Mouse (Mus musculus): ENCODE results near the gene Tbc1d23.
"Not testable (repeated sequence)": the region's sequence is repeated elsewhere in the genome, so short reads cannot be mapped to it uniquely, and the experiment has no call there.

Gene Tbc1d23

GRCm38 (mm10) chr16:57220361-57220760, 10.9 kb downstream of the Tbc1d23 start:
- in situ Hi-C loops (cut with MseI, MboI) = no loop called here

- in situ Hi-C loops (cut with MseI, MboI) = no loop called here
These were observed 15.3 kb downstream of the Tbc1d23 start for GRCm38 (mm10) chr16:57215957-57216356.

- in situ Hi-C loops (cut with MseI, MboI) = no loop called here
These were observed 20.3 kb downstream of the Tbc1d23 start for GRCm38 (mm10) chr16:57211037-57211436.

- in situ Hi-C loops (cut with MseI, MboI) = no loop called here
These were observed 23.0 kb downstream of the Tbc1d23 start for GRCm38 (mm10) chr16:57208342-57208741.

GRCm38 (mm10) chr16:57197281-57197680, 34.0 kb downstream of the Tbc1d23 start:
- in situ Hi-C loops (cut with MseI, MboI) = no loop called here

DNA sequence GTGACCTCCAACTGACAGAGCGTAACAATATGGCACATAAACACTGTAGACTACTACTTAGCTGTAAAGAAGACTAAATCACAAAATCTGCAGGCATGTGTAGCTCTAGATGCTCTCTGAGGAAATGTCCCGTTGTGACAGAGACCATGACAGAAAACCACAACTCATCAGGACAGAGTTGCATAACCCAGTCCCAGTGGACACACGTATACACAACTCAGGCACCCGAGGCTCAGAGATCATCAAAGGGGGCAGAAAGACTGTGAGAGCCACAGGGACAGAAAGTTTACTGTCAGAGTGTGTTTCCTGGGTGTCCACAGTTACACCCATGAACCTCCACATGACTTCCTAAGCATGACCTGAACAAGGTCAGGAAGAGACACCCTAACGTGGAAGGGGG, 34.7 kb downstream of the Tbc1d23 start:
- in situ Hi-C loops (cut with MseI, MboI) = no loop called here

DNA sequence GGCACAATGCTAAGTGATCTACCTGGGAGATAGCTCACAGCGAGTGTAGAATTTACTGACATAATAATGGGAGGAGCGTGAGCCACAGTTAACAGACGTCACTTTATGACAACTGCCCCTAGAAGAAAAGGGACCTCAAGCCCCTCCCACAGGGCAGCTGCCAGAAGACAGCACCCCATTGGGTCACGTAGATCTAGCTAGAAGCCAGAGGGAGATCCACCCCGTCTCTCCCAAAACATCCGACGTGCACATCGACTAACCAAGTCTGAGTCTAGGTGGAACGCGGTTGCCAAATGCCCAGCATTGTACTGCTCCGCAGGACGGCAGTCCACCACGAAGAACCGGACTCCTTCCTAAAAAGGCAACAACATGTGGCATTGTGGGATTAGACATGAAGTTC, 40.1 kb downstream of the Tbc1d23 start:
- in situ Hi-C loops (cut with MseI, MboI) = no loop called here

GRCm38 (mm10) chr16:57190390-57190789, 40.9 kb downstream of the Tbc1d23 start:
- in situ Hi-C loops (cut with MseI, MboI) = no loop called here

DNA sequence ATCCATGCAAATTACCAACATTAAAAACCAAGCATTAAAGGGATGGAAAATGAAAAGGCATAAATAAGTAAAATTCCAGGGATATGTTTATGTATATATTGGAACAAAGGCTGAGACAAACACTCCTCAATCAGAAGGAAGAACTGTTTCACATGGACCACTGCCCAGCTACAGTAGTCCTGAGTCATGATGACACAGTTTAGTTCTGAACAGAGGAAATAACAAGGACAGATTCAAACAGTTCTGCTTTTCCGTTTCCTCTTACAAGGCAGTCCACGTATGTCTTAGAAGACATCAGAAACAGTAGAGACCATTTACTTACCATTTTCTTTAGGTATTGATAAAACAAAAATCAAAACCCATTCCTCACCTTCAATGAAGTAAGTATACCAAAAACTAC, 41.8 kb downstream of the Tbc1d23 start:
- in situ Hi-C loops (cut with MseI, MboI) = no loop called here

DNA sequence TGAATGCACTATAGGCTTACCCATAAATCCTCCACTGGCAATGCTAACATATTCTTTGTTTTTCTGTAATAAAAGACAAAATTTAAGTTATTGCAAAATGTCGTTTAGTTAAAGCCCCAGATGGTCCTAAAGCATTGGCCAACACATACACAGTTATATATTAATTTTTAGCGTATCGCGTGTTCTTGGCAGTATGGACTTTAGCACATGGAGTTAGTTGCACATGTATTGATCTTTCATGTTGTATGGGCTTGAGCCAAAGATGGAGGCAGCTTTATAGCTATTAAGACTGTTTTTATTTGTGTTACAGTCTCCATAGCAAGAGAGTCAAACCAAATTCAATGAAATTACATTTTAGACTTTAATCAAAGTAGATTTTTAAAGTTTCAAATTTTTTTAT, 44.7 kb downstream of the Tbc1d23 start:
- in situ Hi-C loops (cut with MseI, MboI) = no loop called here

GRCm38 (mm10) chr16:57182037-57182436, 49.3 kb downstream of the Tbc1d23 start:
- in situ Hi-C loops (cut with MseI, MboI) = no loop called here

GRCm38 (mm10) chr16:57181180-57181579, 50.1 kb downstream of the Tbc1d23 start:
- in situ Hi-C loops (cut with MseI, MboI) = no loop called here

DNA sequence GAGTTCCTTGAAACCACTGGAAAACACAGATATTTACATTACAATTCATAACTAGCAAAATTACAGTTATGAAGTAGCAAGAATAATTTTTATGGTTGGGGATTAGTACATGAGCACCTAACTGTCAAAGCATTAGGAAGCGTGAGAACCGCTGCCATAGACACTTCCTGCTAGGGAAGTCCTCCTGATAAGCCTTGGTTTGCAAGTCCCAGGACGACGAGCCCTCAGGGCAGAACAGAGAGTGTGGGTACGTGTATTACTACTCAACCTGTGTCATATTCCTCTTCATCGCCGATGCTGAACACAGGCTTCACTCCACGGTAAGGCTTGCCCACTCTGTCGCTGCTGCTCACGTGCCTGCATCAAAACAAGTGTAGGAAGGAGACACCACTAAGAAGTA, 53.6 kb downstream of the Tbc1d23 start:
- in situ Hi-C loops (cut with MseI, MboI) = no loop called here

- in situ Hi-C loops (cut with MseI, MboI) = no loop called here
These were observed 54.0 kb downstream of the Tbc1d23 start for GRCm38 (mm10) chr16:57177254-57177653.

DNA sequence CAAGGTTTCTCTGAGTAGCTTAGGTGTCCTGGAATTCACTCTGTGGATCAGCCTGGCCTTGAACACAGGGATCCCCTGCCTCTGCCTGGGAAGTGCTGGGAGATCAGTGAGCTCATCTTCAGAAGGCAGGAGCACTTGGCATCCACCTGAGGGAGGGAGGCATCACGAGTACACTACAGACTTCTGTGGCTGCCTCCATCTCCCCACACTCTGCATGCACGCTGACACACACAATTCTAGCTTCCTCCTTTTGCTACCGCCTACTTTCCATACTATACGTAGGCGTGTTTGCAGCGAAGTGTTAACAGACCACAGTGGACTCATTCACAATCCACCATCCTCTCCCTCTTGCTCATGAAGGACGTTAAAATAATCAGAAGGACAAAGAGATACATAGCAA, 55.0 kb downstream of the Tbc1d23 start:
- in situ Hi-C loops (cut with MseI, MboI) = no loop called here

DNA sequence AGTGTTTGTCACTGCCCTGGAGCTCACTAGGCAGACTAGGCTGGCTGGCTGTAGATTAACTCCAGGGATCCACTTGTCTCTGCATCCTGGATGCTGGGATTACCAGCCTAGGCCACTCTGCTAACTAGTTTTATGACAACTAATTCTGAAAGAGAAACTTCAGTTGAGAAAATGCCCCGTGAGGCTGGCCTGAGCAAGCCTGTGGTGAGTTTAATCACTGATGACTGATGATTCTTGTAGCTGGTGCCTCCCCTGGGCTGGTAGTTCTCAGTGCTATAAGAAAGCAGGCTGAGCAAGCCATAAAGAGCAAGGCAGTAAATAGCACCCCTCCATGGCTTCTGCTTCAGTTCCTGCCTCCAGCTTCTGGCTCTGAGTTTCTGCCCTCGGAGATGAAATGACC, 55.6 kb downstream of the Tbc1d23 start:
- in situ Hi-C loops (cut with MseI, MboI) = no loop called here

- in situ Hi-C loops (cut with MseI, MboI) = not testable (repeated sequence)
These were observed 56.8 kb downstream of the Tbc1d23 start for GRCm38 (mm10) chr16:57174480-57174879.

GRCm38 (mm10) chr16:57171570-57171969, 59.7 kb downstream of the Tbc1d23 start:
- in situ Hi-C loops (cut with MseI, MboI) = no loop called here

DNA sequence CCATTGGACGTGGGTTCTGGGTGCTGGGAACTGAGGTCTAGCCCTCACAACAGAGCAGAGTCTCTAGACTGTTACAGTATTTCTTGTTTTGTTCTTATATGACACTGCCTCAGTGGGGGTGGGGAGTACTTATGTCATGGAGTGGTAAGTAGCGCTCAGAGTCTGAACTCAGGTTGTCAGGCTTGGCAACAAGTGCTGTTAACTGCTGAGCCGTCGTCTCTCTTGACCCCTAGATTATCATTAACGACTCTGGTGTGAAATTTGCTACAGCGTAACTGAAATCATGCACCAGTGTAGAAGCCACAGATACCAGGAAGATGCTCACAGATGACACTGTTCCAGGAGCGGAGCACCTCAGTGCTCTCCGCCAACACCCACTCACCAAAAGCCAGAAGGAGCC, 60.1 kb downstream of the Tbc1d23 start:
- in situ Hi-C loops (cut with MseI, MboI) = no loop called here

GRCm38 (mm10) chr16:57168236-57168635, 63.1 kb downstream of the Tbc1d23 start:
- in situ Hi-C loops (cut with MseI, MboI) = no loop called here

- in situ Hi-C loops (cut with MseI, MboI) = no loop called here
These were observed 63.8 kb downstream of the Tbc1d23 start for GRCm38 (mm10) chr16:57167514-57167912.

DNA sequence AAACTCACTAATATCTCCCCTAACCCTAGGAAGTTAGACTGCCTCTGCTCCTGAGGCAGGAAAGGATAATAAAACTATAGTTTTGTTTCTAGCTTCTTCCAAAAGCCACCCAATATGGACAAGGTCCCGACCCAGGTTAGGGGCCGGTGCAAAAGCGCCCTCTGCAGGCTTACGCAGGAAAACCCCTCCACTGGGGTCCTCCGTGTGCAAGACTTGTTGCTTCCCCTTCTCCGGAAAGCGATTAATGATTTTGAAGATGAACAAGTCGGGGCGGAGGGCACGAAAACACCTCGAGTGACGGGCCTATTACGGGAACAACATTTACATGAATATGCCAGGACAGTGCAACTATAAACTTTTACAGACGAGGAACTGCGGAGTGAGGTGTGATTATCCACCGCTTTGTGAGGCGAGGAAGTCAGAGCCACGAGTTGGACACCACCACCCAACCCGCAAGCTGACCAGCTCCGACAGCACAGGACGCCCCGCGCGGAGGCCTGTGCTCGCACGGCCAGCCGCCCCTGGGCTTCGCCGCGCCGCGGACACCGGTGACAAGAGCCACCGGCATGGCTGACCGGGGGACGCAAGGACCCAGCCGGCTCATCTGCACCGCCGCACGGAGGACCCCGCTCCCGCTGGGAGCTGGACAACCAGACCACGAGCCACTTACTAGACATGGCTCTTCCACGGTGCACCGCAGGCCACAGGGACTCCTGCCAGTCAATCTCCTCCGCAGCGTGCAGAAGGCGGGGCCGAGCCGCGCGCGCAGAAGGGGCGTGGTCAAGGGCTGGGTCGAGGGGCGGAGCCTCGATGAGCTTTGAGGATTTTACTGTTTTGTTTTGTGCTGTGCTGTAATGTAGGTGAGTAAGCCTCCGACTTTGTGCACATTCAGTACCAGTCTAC, 64.4 kb downstream of the Tbc1d23 start, which contains the start of gene Nit2:
Gene Nit2 (minus strand): TSS at position 731 of the 903 bp plus-strand sequence.
- in situ Hi-C loops (cut with MseI, MboI) = no loop called here

GRCm38 (mm10) chr16:57166086-57166485, 65.2 kb downstream of the Tbc1d23 start:
- in situ Hi-C loops (cut with MseI, MboI) = no loop called here

Measured in mouse trophoblast stem cell (cell line).